Mouse (Mus musculus): ENCODE measurements around the gene Mmab.
A peak's percentile ranks its signal among the peaks of the same experiment; 100 is the strongest.

Gene Mmab

DNA sequence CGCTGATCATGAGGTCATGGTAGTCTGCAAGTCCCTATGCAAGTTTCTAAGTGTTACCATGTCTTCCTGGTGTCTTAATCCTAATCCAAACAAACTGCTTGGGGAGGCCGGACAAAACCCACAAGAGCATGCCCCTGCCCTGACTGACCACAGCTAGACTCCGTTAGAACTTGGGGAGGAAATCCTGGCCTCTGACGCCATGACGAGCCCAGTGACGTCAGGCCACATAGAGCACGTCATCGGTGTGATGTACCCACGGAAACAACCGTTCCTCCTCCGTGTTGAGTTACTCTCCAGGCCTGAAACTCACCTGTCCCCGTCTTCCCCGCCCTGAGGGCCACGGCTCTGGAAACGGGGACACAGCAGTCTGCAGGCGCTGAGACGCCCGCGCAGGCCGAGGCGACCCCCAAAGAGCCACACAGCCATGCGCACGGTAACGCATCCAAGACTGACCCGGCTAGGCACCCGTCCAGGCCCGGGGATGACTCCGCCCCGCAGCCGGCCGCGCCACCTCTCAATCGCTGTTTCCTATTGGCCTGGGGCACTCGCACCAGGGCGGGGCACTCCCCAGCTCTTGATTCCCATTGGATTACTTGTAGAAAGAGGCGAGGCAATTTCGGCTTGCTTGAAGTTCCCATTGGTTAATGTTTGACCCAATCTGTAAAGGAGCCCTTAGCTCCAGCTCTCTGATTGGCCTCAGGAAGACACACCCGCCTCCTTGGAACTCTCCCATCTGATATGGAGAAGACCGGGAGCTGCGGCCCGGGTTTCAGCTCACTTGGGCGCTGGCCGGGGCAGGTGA is at the start of gene Mmab, which contains the start of gene Mvk:
Gene Mmab (minus strand): TSS at position 495 of the 802 bp plus-strand sequence.
Gene Mvk (plus strand): TSS at position 704 of the 802 bp plus-strand sequence.
- peak; percentile 99 for DNase-seq

DNA sequence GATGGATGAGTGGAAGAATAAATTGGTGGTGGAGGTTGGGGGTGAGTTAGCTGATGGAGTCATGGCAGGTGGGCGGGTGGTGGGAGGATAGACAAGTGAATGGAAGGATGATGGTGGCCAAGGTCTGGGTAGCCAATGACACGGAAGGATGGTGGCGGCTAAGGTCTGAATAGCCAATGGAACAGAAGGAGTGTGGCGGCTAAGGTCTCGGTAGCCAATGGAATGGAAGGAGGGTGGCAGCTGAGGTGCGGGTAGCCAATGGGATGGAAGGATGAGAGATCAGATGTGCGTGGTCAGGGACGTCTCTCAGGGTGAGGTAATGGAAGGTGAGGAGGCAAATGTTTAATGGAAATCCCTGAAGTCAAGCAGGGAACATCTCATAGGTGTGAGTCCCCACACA is 46.4 kb upstream of the Mmab start:
- no peak for DNase-seq

DNA sequence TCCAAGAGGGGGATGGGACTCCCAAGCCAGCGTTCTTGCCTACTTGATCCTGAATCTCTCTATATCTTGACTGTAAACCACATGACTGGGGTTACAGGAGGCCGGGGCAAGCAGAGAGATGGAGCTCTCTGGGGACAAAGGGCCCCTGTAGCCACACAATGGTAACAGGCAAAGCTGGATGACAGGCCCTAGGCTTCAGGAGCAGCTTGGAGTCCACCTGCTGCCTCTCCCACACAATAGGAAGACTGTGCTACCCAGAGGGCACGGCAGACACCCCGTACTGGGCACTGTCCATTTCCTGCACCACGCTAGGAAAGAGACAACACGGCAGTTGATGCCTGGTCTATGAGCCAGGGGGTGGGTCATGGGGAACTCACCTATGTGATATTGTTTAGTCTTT is 45.7 kb upstream of the Mmab start:
- DNase-seq = no peak

DNA sequence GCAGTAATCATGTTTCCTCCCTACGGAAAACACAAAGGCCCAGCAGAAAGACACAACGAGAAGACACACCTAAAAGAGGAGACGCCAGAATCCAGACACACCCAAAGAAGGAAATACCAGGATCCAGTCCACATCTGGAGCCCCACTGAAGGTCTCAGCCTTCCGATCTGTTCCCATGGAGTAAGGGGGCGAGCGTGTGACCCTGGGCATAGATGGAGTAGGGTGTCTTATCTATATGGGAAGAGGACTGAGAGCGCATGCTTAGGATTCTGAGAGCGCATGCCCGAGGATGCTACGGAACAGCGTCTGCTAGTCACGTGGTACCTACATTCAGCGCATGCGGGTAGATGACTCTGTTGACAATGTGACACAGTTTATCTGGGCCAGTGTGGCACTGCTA is 41.8 kb upstream of the Mmab start:
- DNase-seq = no peak

DNA sequence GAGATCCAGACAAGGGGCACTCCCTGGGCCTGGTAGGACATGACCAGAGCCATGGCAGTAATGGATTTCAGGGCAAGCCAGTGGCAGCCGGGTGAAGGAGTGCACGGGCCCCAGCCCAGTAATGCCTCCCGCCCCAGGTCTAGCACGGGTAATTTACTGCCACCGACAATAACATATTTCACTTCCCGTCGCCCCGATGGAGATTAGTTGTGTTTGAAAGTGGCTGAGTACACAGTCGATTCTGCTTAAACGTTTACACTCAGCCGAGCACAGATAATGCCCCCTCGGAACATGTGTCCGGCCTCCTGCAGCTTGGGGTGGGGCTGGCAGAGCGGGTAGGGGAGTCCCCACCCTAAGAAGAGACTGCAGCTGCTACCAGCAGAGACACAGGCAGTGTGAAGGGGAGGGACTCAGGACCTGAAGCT is 38.7 kb upstream of the Mmab start:
- DNase-seq = no peak

DNA sequence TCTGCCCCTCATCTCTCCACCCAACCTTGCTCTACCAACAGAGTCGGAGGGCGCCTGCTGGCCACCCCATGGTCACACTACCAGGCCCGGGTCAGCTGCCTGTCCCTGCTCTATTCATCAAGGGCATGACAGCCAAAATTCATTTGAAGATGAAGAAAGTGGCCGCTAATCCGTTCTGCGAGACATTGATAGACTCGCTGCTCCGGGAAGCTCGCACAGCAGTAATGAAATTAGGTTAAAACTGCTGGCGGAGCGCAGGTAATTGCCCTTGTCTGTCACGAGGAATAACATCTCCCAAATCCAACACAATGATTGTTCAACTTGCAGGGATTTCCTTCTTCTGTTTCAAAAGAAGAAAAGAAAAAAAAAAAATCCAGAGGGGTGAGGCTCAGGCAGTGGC is 34.4 kb upstream of the Mmab start:
- DNase-seq = no peak

DNA sequence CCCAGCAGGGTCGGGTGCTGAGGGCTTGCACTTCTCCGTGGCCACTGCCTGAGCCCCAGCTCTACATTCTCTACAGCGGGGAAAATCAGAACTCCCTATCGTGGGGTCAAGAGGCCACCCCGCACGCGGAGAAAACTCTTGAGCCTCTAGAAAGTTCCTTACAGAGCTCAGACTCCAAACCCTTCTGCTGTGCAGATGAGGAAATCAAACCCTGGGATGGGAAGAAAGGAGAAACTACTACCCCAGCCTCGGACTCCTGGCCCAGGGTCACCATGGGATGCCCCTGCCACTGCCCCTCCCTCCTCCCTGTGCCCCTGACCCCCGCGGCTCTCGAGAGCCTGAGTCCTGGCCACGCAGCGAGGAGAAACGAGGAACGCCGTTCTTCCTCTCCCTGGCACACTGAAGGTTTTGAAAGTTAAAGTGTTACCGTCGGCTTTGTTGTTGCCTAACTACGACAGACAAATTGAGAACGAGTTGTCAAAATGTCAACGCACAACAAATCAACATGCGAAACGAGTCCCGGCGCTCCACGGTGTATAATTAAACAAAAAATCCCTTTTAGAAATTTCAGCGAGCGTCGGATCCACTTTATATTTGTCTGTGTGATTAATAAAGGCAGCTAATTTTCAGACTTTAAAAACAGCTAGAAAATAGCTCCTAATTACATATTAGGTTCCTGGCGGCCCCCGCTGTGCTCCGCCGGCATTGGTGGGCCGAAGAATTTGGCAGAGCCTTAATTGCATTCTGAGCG is 31.1 kb upstream of the Mmab start:
- no peak for DNase-seq

DNA sequence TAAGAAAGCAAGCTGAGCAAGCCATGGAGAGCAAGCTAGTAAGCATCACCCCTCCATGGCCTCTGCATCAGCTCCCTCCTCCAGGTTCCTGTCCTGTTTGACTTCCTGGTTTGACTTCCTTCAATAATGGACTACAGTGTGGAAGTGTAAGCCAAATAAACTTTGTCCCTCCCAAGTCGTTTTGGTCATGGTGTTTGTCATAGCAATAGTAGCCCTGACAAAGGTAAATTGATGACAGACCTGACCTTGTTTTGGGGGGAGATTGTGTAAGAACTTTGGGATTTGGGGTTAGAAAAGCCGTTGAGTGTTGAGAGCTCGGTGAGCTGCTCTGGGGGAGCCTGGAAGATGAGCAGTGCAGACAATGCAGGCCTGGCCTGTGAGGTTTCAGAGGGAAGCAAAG is 26.5 kb upstream of the Mmab start:
- DNase-seq = no peak

DNA sequence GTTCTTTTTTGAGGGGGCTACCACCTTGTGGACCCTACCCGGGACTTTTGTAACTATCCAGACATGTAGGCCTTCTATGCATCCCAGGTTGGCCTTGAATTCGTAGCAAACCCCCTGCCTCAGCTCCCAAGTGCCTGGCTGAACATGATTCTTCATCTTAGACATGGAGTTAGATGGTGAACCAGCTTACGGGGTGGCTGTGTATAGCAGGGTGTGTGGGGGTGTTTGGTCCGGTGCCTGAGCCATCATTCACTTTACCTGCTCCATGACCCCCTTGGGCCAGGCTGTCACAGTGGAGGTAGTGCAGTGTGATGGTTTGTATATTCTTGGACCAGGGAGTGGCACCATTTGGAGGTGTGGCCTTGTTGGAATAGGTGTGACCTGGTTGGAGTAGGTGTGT is 24.1 kb upstream of the Mmab start:
- DNase-seq = no peak

DNA sequence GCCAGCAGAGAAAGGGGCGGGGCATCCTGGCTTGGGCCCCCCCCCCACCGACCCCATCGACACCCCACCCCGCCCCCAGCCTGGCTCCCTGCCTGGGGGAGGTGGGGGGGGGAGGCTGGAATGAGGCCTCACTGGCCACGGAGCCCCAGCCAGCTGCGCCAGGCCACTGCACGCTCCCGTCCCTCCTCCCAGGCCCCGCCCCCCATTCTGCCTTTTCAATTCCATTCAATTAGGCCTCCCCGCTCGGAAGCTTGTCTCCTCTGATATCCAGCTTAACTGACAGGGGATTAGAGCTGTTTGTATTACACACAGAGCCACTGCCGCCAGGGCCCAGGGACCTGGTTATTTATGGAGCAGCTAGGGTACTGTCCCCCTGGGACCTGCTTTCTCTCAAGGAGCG is 23.6 kb upstream of the Mmab start:
- DNase-seq = peak; percentile 85

DNA sequence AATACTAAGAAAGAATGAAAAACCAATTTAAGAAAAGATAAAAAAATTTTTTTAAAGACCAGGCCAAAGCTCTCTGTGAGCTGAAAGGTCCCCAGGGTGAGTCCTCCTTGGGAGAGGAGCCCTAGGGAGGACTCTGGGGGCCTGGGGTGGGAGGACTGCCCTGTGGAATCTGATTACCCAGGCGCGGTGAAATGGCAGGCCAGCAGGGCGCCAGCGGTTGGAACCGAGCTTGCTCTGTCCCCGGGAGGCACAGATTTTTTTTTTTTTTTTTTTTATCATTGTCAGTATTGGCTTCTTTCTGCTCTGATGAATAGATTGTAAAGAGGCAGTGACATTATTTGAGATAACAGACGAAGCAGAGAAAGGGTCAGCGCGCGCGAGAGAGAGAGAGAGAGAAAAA is 23.2 kb upstream of the Mmab start:
- no peak for DNase-seq

DNA sequence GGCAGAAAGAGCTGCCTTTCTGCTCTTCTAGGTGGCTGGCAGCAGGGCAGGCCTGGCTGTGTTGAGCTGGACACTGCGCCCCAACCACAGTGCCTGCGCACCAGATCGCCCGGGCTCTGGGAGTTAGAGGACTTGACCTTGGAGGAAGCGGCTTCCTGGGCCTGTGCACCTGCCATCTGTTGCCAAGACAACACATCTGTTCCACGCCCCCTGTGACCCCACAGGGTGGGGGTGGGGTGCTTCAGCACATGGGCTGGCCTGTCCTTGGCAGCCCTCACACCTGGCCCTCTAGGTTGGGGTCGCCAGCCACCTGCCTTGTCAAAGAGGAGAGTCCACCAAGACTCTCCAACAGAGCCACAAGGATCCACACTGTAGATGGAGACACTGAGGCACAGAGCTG is 21.8 kb upstream of the Mmab start:
- no peak for DNase-seq

DNA sequence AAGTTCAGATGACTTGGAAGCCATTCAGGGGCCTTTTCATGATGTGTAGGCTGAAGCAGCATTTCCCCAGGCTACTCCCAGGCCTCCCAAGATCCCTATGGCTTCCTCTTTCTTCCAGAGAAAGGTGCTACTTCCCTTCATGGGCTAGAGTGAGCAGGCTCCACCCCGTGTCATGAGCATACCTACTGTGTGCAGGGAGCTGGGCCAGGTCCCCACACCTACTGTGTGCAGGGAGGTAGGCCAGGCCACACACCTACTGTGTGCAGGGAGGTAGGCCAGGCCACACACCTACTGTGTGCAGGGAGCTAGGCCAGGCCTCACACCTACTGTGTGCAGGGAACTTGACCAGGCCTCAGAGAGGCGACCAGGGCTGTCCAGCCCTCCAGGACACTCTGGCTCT is 20.7 kb upstream of the Mmab start:
- no peak for DNase-seq

DNA sequence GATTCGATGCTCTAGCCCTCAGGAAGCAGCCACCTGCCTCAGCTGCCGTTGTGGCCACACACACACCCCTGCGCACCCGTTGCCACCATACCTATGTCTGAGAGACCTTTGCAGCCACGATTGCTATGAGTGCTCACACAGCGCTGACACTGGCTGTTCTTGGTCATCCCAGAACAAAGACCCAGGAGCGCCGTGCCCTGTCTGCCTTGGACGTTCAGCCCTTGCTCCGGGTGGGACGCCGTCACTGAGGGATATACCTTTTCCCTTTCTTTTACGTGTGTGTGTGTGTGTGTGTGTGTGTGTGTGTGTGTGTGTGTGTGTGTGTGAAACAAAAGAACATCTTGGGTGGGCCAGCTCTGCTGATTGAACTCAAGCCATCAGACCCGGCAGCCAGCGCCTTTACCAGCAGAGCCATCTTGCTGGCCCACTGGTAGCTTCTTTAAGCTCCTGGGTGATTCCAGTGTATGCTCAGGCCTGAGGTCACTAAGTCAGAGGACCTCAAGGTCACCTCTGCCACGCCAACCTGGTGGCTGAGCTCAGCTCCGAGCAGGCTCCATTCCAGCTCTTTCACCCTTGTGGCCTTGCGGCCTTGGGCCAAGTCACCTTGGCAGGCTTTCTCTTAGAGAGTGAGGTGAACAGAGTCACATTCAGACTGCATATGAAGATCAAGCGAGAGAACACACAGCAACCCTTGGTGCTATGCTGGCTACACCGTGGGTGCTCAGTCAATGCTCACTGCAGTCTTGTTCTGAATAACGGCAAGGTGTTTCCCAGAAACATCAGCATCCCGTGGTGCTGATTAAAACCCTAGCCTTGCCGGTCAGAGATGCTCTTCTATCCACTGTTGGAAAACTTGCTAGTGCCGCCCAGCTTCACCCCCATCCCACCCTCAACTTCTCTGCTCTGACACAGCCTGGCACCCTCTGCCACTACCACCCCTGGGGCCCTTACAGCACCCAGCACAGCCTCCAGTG is 18.5 kb upstream of the Mmab start:
- DNase-seq = no peak

DNA sequence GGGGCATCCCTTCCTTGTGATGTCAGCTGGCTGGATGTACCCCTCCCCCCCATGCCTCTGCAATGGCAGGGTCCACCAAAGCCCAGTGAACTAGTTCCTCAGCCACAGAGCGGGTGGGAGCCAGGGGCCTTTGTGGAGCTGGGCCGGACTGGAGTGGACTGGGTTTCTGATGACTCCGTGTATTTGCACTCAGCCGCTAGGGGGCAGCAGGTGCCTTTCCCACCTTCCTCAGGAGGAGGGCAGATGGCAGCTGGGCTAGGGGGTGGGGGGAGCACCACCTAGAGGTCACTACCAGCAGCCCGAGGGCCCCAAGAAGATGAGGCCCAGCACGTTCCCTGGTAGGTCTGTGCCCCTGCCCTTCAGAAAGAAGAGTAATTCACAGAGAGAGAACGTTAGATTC is 17.4 kb upstream of the Mmab start:
- peak; percentile 89 for DNase-seq

DNA sequence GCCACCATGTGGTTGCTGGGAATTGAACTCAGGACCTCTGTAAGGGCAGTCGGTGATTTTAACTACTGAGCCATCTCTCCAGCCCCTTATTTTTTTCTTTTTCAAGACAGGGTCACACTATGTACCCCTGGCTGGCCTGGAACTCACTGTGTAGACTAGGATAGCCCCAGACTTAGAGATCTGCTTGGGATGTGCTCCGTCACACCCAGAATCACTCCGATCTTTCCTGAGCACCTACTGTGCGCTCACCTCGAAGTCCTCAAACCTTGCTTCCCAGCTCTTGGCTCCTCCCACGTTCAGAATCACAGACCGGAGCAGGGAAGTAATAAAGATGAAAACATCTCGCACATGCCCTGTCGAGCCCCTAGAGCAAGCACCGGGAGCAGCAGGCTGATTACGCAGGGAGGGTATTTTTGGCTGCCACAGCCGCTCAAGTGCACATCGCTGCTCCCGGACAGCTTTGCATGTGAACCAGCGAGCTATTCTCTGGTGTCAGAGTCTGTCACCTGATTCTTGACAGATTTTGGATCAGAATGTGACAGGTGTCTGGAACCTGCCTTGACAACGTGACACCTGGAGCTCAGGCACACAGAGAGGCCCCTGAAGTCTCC is 13.2 kb upstream of the Mmab start:
- DNase-seq = no peak

DNA sequence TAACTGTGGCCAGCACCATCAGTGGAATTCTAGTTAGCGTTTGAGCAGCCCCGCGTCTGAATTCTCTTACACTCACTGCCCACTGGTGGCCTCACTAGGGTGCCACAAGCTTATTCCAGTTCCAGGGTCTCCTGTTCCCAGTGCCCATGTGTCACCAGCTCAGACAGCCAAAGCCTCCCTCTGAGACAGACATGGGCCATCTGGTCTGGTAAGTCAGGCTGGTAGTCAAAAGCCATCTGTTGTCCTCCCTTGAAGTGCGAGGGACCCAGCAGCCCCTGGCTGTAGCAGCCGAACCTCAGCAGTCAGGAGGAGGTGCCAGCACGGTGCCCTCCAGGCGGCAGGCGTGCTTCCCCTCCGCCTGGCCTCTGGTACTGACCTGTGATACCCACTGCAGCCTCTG is 12.4 kb upstream of the Mmab start:
- DNase-seq = no peak

DNA sequence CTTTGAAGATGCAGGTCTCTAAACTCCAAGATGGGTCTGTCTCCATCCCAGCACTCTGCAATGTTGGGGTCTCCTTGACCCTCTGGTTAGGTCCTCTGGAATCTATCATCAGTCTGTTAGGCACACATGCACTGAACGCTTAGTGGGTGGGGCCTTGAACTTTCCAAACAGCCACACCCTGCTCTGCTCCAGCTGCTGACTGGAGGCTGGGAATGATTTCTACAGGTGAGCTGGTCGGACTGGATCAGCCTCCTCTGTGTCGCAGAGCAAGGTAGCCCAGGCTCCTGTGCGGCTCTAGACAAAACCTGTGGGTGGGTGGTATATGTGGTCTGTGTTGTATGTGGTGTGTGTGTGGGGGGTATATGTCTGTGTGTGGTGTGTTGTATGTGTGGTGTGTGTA is 5.2 kb upstream of the Mmab start:
- DNase-seq = no peak

DNA sequence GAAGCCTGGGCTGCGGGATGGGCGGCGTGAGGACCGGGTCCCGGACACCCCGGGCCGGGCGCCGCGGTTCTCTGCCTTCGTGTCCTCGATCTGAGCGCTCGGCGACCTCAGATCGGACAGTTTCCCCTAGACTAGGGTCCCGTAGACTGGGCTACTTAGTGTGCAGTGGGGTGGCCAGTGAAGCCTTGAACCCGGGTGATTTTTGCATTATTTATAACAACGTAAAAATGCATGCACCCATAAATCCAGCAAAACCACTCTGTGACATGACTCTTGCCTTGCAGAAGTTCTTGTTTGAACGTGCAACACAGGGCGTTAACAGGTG is 470 bp upstream of the Mmab start:
- DNase-seq = no peak

DNA sequence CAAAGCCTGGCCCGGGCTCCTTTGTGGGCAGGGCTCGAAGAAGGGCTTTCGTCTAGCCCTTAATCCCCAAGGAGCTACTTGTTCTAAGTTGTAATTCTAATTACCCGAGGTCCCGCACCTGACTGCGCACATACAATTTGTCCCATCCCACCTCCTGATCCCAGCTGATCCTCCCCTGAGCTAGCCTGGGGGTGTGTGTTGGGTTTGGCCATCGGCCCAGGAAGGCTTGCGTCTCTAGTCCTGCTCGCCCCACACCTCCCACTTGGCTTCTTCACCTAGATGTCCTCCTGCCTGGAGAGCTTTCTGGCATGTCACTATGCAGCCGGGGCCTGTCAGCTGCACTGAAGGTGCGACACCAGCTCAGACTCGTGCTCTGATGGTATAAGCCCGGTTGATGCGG is 8.3 kb downstream of the Mmab start:
- DNase-seq = no peak

DNA sequence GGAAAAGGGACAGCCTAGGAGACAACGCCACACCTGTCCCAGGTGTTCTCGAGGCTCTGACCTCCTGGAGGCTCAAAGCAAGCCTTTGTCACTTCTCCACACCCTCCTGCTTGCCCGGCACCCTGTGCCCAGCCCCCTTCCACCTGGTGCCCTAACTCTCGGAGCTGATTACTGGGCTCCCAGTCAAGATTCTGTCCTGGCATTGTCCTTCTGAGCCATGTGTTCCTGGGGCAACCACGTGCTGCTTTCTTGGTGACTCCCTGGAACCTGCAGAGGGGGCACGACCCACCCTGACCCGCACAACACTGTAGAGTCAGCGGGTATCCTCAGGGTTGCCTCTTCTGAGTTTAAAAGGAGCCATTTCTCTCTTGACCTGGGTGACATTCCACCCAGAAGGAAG is 9.5 kb downstream of the Mmab start:
- DNase-seq = no peak

DNA sequence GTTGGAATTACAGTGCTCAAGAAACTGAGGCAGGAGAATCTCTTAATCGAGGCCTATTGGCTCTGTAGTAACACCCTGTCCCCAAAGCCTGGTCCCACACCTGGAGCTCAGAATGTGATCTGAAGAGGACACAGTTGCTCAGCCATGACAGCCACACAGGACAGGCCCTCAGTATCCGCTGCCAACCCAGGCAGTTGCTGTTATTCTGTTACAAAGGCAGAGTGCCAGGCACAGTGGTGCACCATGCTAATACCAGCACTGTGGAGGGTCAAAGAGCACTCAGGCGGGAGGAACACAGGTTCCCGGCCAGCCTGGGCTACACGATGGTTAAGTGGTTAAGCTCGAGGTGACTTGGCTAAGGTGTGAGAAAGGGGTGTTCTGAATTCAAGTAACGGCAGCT is 14.1 kb downstream of the Mmab start:
- no peak for DNase-seq

DNA sequence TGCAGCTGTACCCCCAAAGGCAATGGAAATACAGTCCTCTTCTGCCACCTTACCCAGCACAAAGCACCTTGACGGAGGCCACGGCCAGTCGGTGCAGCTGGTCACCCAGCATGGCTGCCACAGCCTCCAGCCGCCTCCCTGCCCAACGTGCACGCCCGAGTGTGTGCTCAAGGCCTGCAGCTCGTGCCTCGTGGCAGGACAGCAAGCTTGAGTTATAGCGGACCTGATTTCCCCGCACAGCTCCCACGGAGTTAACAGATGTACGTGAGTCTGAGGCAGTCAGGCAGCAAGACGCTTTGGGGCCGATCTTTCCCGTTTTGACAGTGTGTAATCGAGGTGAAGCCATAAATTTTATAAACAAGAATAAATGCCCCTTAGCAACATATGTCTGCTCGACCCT is 15.2 kb downstream of the Mmab start:
- DNase-seq = no peak

Measured in lung, postnatal 10 days (tissue).